In genomic region chr8:71922567-71923401, GRCm38 (mm10) we compare ENCODE assay signal across 8 mouse cellular contexts. TPM values are rescaled to one million over a fixed set of nuclear protein-coding genes. Genes with fewer than 3 reads are reported as not detected.
DNase-seq lines count a peak whose midpoint lies in the region; ATAC-seq and TF ChIP-seq lines count a peak whose summit lies in the region.

No protein-coding gene starts in this region.

- H3K4me3 ChIP-seq in bone marrow, adult 2 months (replicated peaks; ENCODE audit: control insufficient read depth, low read depth, low read length) = peak overlapping the region; percentile 90
- peak overlapping the region; percentile 75 for H3K4me3 ChIP-seq in embryonic facial prominence, embryonic 15.5 days (replicated peaks)
- H3K4me3 ChIP-seq in limb, embryonic 14.5 days (replicated peaks; ENCODE audit: low read length) = peak overlapping the region; percentile 71
- H3K4me3 ChIP-seq in midbrain, postnatal 0 days (ENCODE audit: low read depth, low read length) = peak overlapping the region; percentile 66

- no peaks in the 10 kb centered on the region for H3K36me3 ChIP-seq in embryonic facial prominence, embryonic 15.5 days
- peaks cover 2% of the 10 kb centered on the region; the same call in 1 of the 2 replicates for H3K36me3 ChIP-seq in limb, embryonic 14.5 days (ENCODE audit: control insufficient read depth, insufficient read depth, low read length)
- peaks cover 5% of the 10 kb centered on the region for H3K36me3 ChIP-seq in midbrain, postnatal 0 days (ENCODE audit: insufficient read depth, low read length)

- peak; percentile 99 for ATAC-seq in embryonic facial prominence, embryonic 15.5 days (ENCODE audit: insufficient number of reproducible peaks, low FRiP score, low TSS enrichment, low read depth)
- peak; percentile 99 for ATAC-seq in limb, embryonic 14.5 days (ENCODE audit: low FRiP score, low read depth)
- ATAC-seq in midbrain, postnatal 0 days (ENCODE audit: low FRiP score) = peak; percentile 100

- H3K4me2 ChIP-seq in embryonic facial prominence, embryonic 15.5 days (replicated peaks) = peak overlapping the region; percentile 61
- peak overlapping the region; percentile 53 for H3K4me2 ChIP-seq in limb, embryonic 14.5 days (replicated peaks; ENCODE audit: low read depth, low read length, severe bottlenecking)
- H3K4me2 ChIP-seq in midbrain, postnatal 0 days (ENCODE audit: low read depth, low read length, poor library complexity, severe bottlenecking) = peak overlapping the region; percentile 64

- H3K27me3 ChIP-seq in embryonic facial prominence, embryonic 15.5 days = no peaks in the 10 kb centered on the region
- H3K27me3 ChIP-seq in limb, embryonic 14.5 days (ENCODE audit: control insufficient read depth, insufficient read depth, low read length) = no peaks in the 10 kb centered on the region
- H3K27me3 ChIP-seq in midbrain, postnatal 0 days (ENCODE audit: insufficient read depth, low read length) = no peaks in the 10 kb centered on the region

- peak; percentile 97 for DNase-seq in 416B (ENCODE audit: low read depth)
- peak; percentile 96 for DNase-seq in heart, adult 8-10 months (ENCODE audit: low spot score)
- DNase-seq in kidney, adult 9 months = peak; percentile 98
- DNase-seq in limb, embryonic 14.5 days (ENCODE audit: low spot score) = peak; percentile 97
- peak; percentile 97 for DNase-seq in midbrain, postnatal 0 days (ENCODE audit: low spot score)
- DNase-seq in spleen, postnatal 14 days (ENCODE audit: low spot score in 2 of 2) = peak; percentile 82 to 84

- H3K27ac ChIP-seq in bone marrow, adult 2 months (ENCODE audit: control insufficient read depth, insufficient read depth, low read depth, low read length, poor library complexity) = peak overlapping the region; percentile 93
- peak overlapping the region; percentile 98 for H3K27ac ChIP-seq in embryonic facial prominence, embryonic 15.5 days (replicated peaks)
- peak overlapping the region; percentile 97 for H3K27ac ChIP-seq in limb, embryonic 14.5 days (replicated peaks; ENCODE audit: low read depth, low read length)
- peak overlapping the region; percentile 91 for H3K27ac ChIP-seq in midbrain, postnatal 0 days (ENCODE audit: low read depth, low read length)

- under 1% methylated on average over 57 of the region's 57 CpGs for WGBS in bone marrow, adult 2 months
- WGBS in embryonic facial prominence, embryonic 15.5 days = under 1% methylated on average over 57 of the region's 57 CpGs
- WGBS in limb, embryonic 14.5 days = under 1% methylated on average over 34 of the region's 57 CpGs
- under 1% methylated on average over 55 of the region's 57 CpGs for WGBS in midbrain, postnatal 0 days

- no peak for TF ChIP-seq CTCF in bone marrow, adult 2 months (IDR thresholded peaks at IDR 0.05; ENCODE audit: control insufficient read depth, insufficient read depth, low read length)
- TF ChIP-seq CTCF in midbrain, postnatal 0 days (IDR thresholded peaks at IDR 0.05) = no peak

- H3K9me3 ChIP-seq in embryonic facial prominence, embryonic 15.5 days (replicated peaks) = no peaks in the 10 kb centered on the region
- no peaks in the 10 kb centered on the region for H3K9me3 ChIP-seq in limb, embryonic 14.5 days (ENCODE audit: control insufficient read depth, low read length)
- no peaks in the 10 kb centered on the region for H3K9me3 ChIP-seq in midbrain, postnatal 0 days (ENCODE audit: low read length)

- H3K9ac ChIP-seq in embryonic facial prominence, embryonic 15.5 days = peak overlapping the region; percentile 75
- peak overlapping the region; percentile 94 for H3K9ac ChIP-seq in limb, embryonic 14.5 days (ENCODE audit: low read depth, low read length, severe bottlenecking)
- H3K9ac ChIP-seq in midbrain, postnatal 0 days (replicated peaks; ENCODE audit: low read length, poor library complexity, severe bottlenecking) = peak overlapping the region; percentile 68

- TF ChIP-seq POLR2A in bone marrow, adult 2 months (IDR thresholded peaks at IDR 0.05; ENCODE audit: borderline replicate concordance, control insufficient read depth, low read depth, low read length) = peak; percentile 62; the same call in 1 of the 2 replicates
- TF ChIP-seq POLR2A in limb, embryonic 14.5 days (IDR thresholded peaks at IDR 0.05; ENCODE audit: borderline replicate concordance, extremely low read depth, insufficient read depth, insufficient read length) = peak; percentile 76; the same call in 1 of the 2 replicates

- H3K4me1 ChIP-seq in bone marrow, adult 2 months (ENCODE audit: control insufficient read depth, insufficient read depth, low read length) = no peaks in the 10 kb centered on the region
- 0 out of 2 replicates have a peak, but pooled peaks cover 5% of the 10 kb centered on the region for H3K4me1 ChIP-seq in embryonic facial prominence, embryonic 15.5 days
- H3K4me1 ChIP-seq in limb, embryonic 14.5 days (ENCODE audit: control insufficient read depth, insufficient read depth, low read length) = peaks cover 3% of the 10 kb centered on the region; the same call in 1 of the 2 replicates
- H3K4me1 ChIP-seq in midbrain, postnatal 0 days (ENCODE audit: insufficient read depth, low read length) = 0 out of 2 replicates have a peak, but pooled peaks cover 6% of the 10 kb centered on the region

RNA-seq across cellular contexts. Expression of gene Zfp617, which starts 14.3 kb away (rescaled TPM):
- 7.9 and 8.3 TPM in 2 replicates for polyA plus RNA-seq in bone marrow, adult 2 months (2011; ENCODE audit: insufficient read depth, insufficient read length, low replicate concordance, missing spikeins)
- polyA plus RNA-seq in embryonic facial prominence, embryonic 15.5 days (2015; fragmentation: Nextera tagmentation; extraction: Ambion mirVana) = 22.1 and 23.1 TPM in 2 replicates
- 10 to 100 TPM; 22.4 to 27.8 (median 22.9) TPM for total RNA-seq in heart, adult 8-10 months (2022)
- 11.2 and 14.9 TPM in 2 replicates for polyA plus RNA-seq in limb, embryonic 14.5 days (2012; rRNA removed)
- polyA plus RNA-seq in limb, embryonic 14.5 days (2014; fragmentation: Nextera tagmentation; extraction: Ambion mirVana) = 19.7 and 21.2 TPM in 2 replicates
- 17.6 and 29.1 TPM in 2 replicates for total RNA-seq in midbrain, postnatal 0 days (2014; rRNA removed)
- 19.9 and 21.5 TPM in 2 replicates for polyA plus RNA-seq in midbrain, postnatal 0 days (2015; fragmentation: Nextera tagmentation; extraction: Ambion mirVana)

RNA-seq across cellular contexts. Expression of gene Zfp882, which starts 14.4 kb away (rescaled TPM):
- 1.1 and 1.9 TPM in 2 replicates for polyA plus RNA-seq in bone marrow, adult 2 months (2011; ENCODE audit: insufficient read depth, insufficient read length, low replicate concordance, missing spikeins)
- 6.3 and 7.0 TPM in 2 replicates for polyA plus RNA-seq in embryonic facial prominence, embryonic 15.5 days (2015; fragmentation: Nextera tagmentation; extraction: Ambion mirVana)
- total RNA-seq in heart, adult 8-10 months (2022) = 1 to 10 TPM; 2.7 to 3.3 (median 3.0) TPM
- polyA plus RNA-seq in limb, embryonic 14.5 days (2012; rRNA removed) = 3.4 and 5.5 TPM in 2 replicates
- 5.7 TPM in 2 replicates for polyA plus RNA-seq in limb, embryonic 14.5 days (2014; fragmentation: Nextera tagmentation; extraction: Ambion mirVana)
- total RNA-seq in midbrain, postnatal 0 days (2014; rRNA removed) = 14.6 and 19.6 TPM in 2 replicates
- polyA plus RNA-seq in midbrain, postnatal 0 days (2015; fragmentation: Nextera tagmentation; extraction: Ambion mirVana) = 6.3 and 6.8 TPM in 2 replicates

RNA-seq across cellular contexts. Expression of gene Zfp961, which starts 28.1 kb away (rescaled TPM):
- 7.4 and 10.4 TPM in 2 replicates for polyA plus RNA-seq in bone marrow, adult 2 months (2011; ENCODE audit: insufficient read depth, insufficient read length, low replicate concordance, missing spikeins)
- polyA plus RNA-seq in embryonic facial prominence, embryonic 15.5 days (2015; fragmentation: Nextera tagmentation; extraction: Ambion mirVana) = 13.6 and 15.0 TPM in 2 replicates
- 1 to 10 TPM; 5.4 to 7.5 (median 7.0) TPM for total RNA-seq in heart, adult 8-10 months (2022)
- polyA plus RNA-seq in limb, embryonic 14.5 days (2012; rRNA removed) = 15.2 and 18.9 TPM in 2 replicates
- polyA plus RNA-seq in limb, embryonic 14.5 days (2014; fragmentation: Nextera tagmentation; extraction: Ambion mirVana) = 15.5 and 19.3 TPM in 2 replicates
- 18.1 and 28.2 TPM in 2 replicates for total RNA-seq in midbrain, postnatal 0 days (2014; rRNA removed)
- polyA plus RNA-seq in midbrain, postnatal 0 days (2015; fragmentation: Nextera tagmentation; extraction: Ambion mirVana) = 12.5 and 13.4 TPM in 2 replicates

RNA-seq across cellular contexts. Expression of gene Zfp709, which starts 41.0 kb away (rescaled TPM):
- polyA plus RNA-seq in bone marrow, adult 2 months (2011; ENCODE audit: insufficient read depth, insufficient read length, low replicate concordance, missing spikeins) = 0.70 and 1.8 TPM in 2 replicates
- 5.4 and 8.6 TPM in 2 replicates for polyA plus RNA-seq in embryonic facial prominence, embryonic 15.5 days (2015; fragmentation: Nextera tagmentation; extraction: Ambion mirVana)
- 1 to 10 TPM; 5.0 to 8.7 (median 5.8) TPM for total RNA-seq in heart, adult 8-10 months (2022)
- polyA plus RNA-seq in limb, embryonic 14.5 days (2012; rRNA removed) = 1.9 and 2.3 TPM in 2 replicates
- polyA plus RNA-seq in limb, embryonic 14.5 days (2014; fragmentation: Nextera tagmentation; extraction: Ambion mirVana) = 7.9 and 9.0 TPM in 2 replicates
- total RNA-seq in midbrain, postnatal 0 days (2014; rRNA removed) = 9.0 and 12.0 TPM in 2 replicates
- polyA plus RNA-seq in midbrain, postnatal 0 days (2015; fragmentation: Nextera tagmentation; extraction: Ambion mirVana) = 5.6 and 6.0 TPM in 2 replicates

Comparison
In these comparisons a context has a peak if more than half of its experiments do, and no peak if none do; other contexts are left out.
1. Peak in every context shown above with its lines: DNase-seq, ATAC-seq, H3K4me3 ChIP-seq and H3K27ac ChIP-seq.